Mouse (Mus musculus): ENCODE measurements around the gene Yif1a.

DNA sequence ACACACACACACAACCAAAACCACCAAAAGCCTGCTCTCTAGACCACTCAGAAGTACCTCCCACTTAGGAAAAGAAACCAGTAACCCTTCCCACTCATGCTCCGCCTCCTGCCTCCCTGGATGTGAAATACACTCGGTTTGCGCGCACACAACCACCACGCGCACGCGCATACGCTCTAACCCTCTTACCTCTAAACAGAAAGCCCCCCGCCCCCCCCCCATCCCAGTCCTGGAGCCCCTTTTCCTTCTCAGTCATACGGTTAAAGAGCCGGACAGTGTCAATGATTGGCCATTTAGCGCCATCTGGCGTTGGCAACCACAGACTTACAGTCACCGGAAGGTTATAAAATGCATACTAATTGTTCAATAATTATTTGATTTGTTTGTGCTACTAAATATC is 15.3 kb upstream of the Yif1a start:
- TF ChIP-seq CTCF (IDR thresholded peaks at IDR 0.05) (peak; percentile 74), EP300 (IDR thresholded peaks at IDR 0.05) (no peak)
